Mouse (Mus musculus) myocyte (in vitro differentiated cells): ENCODE data around the gene Susd6.

Experiments
- MAX ChIP-seq: IDR thresholded peaks from one replicate; pipeline ENCODE4 v1.6.1; 2011; ENCODE audit warnings: low read depth, mild to moderate bottlenecking, control low read depth
- POLR2A ChIP-seq: IDR thresholded peaks from one replicate; pipeline ENCODE4 v1.6.1; 2011; ENCODE audit warnings: low read depth, mild to moderate bottlenecking, control low read depth, moderate library complexity; ENCODE audit not compliant: insufficient read length
- TCF12 ChIP-seq: IDR thresholded peaks from one replicate; pipeline ENCODE4 v1.6.1; 2011; ENCODE audit warnings: mild to moderate bottlenecking, control low read depth; ENCODE audit not compliant: poor library complexity, insufficient read depth, severe bottlenecking
- TCF3 ChIP-seq: IDR thresholded peaks from one replicate; pipeline ENCODE4 v1.6.1; 2011; ENCODE audit warnings: low read depth, control low read depth; ENCODE audit not compliant: insufficient read length
- USF1 ChIP-seq: IDR thresholded peaks from one replicate; pipeline ENCODE4 v1.6.1; 2011; ENCODE audit warnings: low read depth, mild to moderate bottlenecking, control low read depth, moderate library complexity

GRCm38 (mm10) chr12:80794935-80795785 is 4.8 kb downstream of the Susd6 start:
- TF ChIP-seq TCF3: no peak
- TF ChIP-seq POLR2A: no peak
- TF ChIP-seq USF1: no peak
- no peak for TF ChIP-seq MAX
- TF ChIP-seq TCF12: no peak
